Mouse (Mus musculus): ENCODE data around the gene Myo6. TPM values are rescaled to one million over a fixed set of nuclear protein-coding genes. Genes with fewer than 3 reads are reported as not detected.
A peak's percentile ranks its signal among the peaks of the same experiment; 100 is the strongest.
"Not testable (repeated sequence)": the region's sequence is repeated elsewhere in the genome, so short reads cannot be mapped to it uniquely, and the experiment has no call there.

Myo6 gene
- total RNA-seq, 2 experiments from 2014 or later: 57.4 to 60.5 TPM

- DNase-seq (ENCODE audit: low spot score in 2 of 2): no peak
These were observed 128.3 kb downstream of the Myo6 start for GRCm38 (mm10) chr9:80293056-80293584.

- DNase-seq (ENCODE audit: low spot score in 2 of 2): no peak
These were observed 131.3 kb downstream of the Myo6 start for GRCm38 (mm10) chr9:80296086-80296485.

- no peak for DNase-seq (ENCODE audit: low spot score in 2 of 2)
These were observed 134.2 kb downstream of the Myo6 start for GRCm38 (mm10) chr9:80299031-80299430.

- no peak for DNase-seq (ENCODE audit: low spot score in 2 of 2)
These were observed 138.7 kb downstream of the Myo6 start for GRCm38 (mm10) chr9:80303518-80303917.

- no peak for DNase-seq (ENCODE audit: low spot score in 2 of 2)
These were observed 141.6 kb downstream of the Myo6 start for GRCm38 (mm10) chr9:80306390-80306789.

- peak in 1 of 2 experiments; percentile 8 for DNase-seq (ENCODE audit: low spot score in 2 of 2)
These were observed 142.0 kb downstream of the Myo6 start for GRCm38 (mm10) chr9:80306853-80307252.

- no peak for DNase-seq (ENCODE audit: low spot score in 2 of 2)
These were observed 142.8 kb downstream of the Myo6 start for GRCm38 (mm10) chr9:80307629-80308028.

- no peak for DNase-seq (ENCODE audit: low spot score in 2 of 2)
These were observed 148.8 kb downstream of the Myo6 start for GRCm38 (mm10) chr9:80313610-80314009.

GRCm38 (mm10) chr9:80315922-80316321 is 151.1 kb downstream of the Myo6 start:
- DNase-seq (ENCODE audit: low spot score in 2 of 2): no peak

- DNase-seq (ENCODE audit: low spot score in 2 of 2): no peak
These were observed 153.2 kb downstream of the Myo6 start for GRCm38 (mm10) chr9:80318027-80318426.

GRCm38 (mm10) chr9:80321051-80321887 is 156.4 kb downstream of the Myo6 start:
- not testable (repeated sequence) for DNase-seq (ENCODE audit: low spot score in 2 of 2)

- DNase-seq (ENCODE audit: low spot score in 2 of 2): peak; percentile 30 to 35
These were observed 167.3 kb downstream of the Myo6 start for GRCm38 (mm10) chr9:80332153-80332552.

- no peak for DNase-seq (ENCODE audit: low spot score in 2 of 2)
These were observed 168.6 kb downstream of the Myo6 start for GRCm38 (mm10) chr9:80333466-80333865.

GRCm38 (mm10) chr9:80333998-80334605 is 169.3 kb downstream of the Myo6 start:
- no peak for DNase-seq (ENCODE audit: low spot score in 2 of 2)

- no peak for DNase-seq (ENCODE audit: low spot score in 2 of 2)
These were observed 171.0 kb downstream of the Myo6 start for GRCm38 (mm10) chr9:80335660-80336357.

- DNase-seq (ENCODE audit: low spot score in 2 of 2): no peak
These were observed 173.2 kb downstream of the Myo6 start for GRCm38 (mm10) chr9:80338026-80338425.

- no peak for DNase-seq (ENCODE audit: low spot score in 2 of 2)
These were observed 176.1 kb downstream of the Myo6 start for GRCm38 (mm10) chr9:80340927-80341326.

GRCm38 (mm10) chr9:80341756-80342155 is 176.9 kb downstream of the Myo6 start:
- no peak for DNase-seq (ENCODE audit: low spot score in 2 of 2)

- DNase-seq (ENCODE audit: low spot score in 2 of 2): no peak
These were observed 177.7 kb downstream of the Myo6 start for GRCm38 (mm10) chr9:80342520-80342919.

- no peak for DNase-seq (ENCODE audit: low spot score in 2 of 2)
These were observed 179.7 kb downstream of the Myo6 start for GRCm38 (mm10) chr9:80344451-80345000.

GRCm38 (mm10) chr9:80351295-80351677 is 186.5 kb downstream of the Myo6 start:
- no peak for DNase-seq (ENCODE audit: low spot score in 2 of 2)

Data from left cerebral cortex, adult 18-20 months (tissue).